Mouse (Mus musculus): ENCODE results near the gene Syt11. TPM values are rescaled to one million over a fixed set of nuclear protein-coding genes. Genes with fewer than 3 reads are reported as not detected.

Gene Syt11
- polyA plus RNA-seq, 1 experiment from 2014 or later, result 199 TPM

Other genes with a start within 250 kb of the Syt11 start
- 50.8 and 51.8 TPM in 2 replicates for gene Mex3a, start 242.8 kb downstream of the Syt11 start, polyA plus RNA-seq (2014; fragmentation: Nextera tagmentation; extraction: Ambion mirVana)
- gene Rab25, start 226.9 kb downstream of the Syt11 start, polyA plus RNA-seq (2014; fragmentation: Nextera tagmentation; extraction: Ambion mirVana), result not detected in 2 replicates
- 93.4 and 154 TPM in 2 replicates for gene Lamtor2, start 222.1 kb downstream of the Syt11 start, polyA plus RNA-seq (2014; fragmentation: Nextera tagmentation; extraction: Ambion mirVana)
- 42.4 and 47.8 TPM in 2 replicates for gene Ubqln4, start 221.4 kb downstream of the Syt11 start, polyA plus RNA-seq (2014; fragmentation: Nextera tagmentation; extraction: Ambion mirVana)
- gene Ssr2, start 199.3 kb downstream of the Syt11 start, polyA plus RNA-seq (2014; fragmentation: Nextera tagmentation; extraction: Ambion mirVana), result 110 and 114 TPM in 2 replicates
- 122 and 134 TPM in 2 replicates for gene Arhgef2, start 169.2 kb downstream of the Syt11 start, polyA plus RNA-seq (2014; fragmentation: Nextera tagmentation; extraction: Ambion mirVana)
- not detected in 2 replicates for gene Rxfp4, start 122.0 kb downstream of the Syt11 start, polyA plus RNA-seq (2014; fragmentation: Nextera tagmentation; extraction: Ambion mirVana)
- gene Khdc4, start 89.4 kb downstream of the Syt11 start, polyA plus RNA-seq (2014; fragmentation: Nextera tagmentation; extraction: Ambion mirVana), result 68.2 and 91.0 TPM in 2 replicates
- gene Rit1, start 58.3 kb downstream of the Syt11 start, polyA plus RNA-seq (2014; fragmentation: Nextera tagmentation; extraction: Ambion mirVana), result 56.5 and 57.4 TPM in 2 replicates
- 14.4 and 18.3 TPM in 2 replicates for gene Gon4l, start 60.1 kb upstream of the Syt11 start, polyA plus RNA-seq (2014; fragmentation: Nextera tagmentation; extraction: Ambion mirVana)
- gene Msto1, start 138.8 kb upstream of the Syt11 start, polyA plus RNA-seq (2014; fragmentation: Nextera tagmentation; extraction: Ambion mirVana), result 48.3 and 53.2 TPM in 2 replicates
- gene Ash1l, start 175.5 kb upstream of the Syt11 start, polyA plus RNA-seq (2014; fragmentation: Nextera tagmentation; extraction: Ambion mirVana), result 22.5 and 24.9 TPM in 2 replicates
- gene Dap3, start 176.0 kb upstream of the Syt11 start, polyA plus RNA-seq (2014; fragmentation: Nextera tagmentation; extraction: Ambion mirVana), result 110 and 138 TPM in 2 replicates